ENCODE assay signal across 8 mouse cellular contexts in genomic region chr8:91872278-91873115, GRCm38 (mm10).
DNase-seq lines count a peak whose midpoint lies in the region; ATAC-seq and TF ChIP-seq lines count a peak whose summit lies in the region.

No protein-coding gene starts in this region.

- WGBS in midbrain, postnatal 0 days = 15% methylated on average over 29 of the region's 29 CpGs

- DNase-seq in heart, adult 18-20 months = peak; percentile 30 to 35
- DNase-seq in heart, adult 8-10 months (ENCODE audit: low spot score) = no peak
- peak; percentile 69 for DNase-seq in embryo, embryonic 11 days
- DNase-seq in heart, postnatal 14 days = peak; percentile 24 to 35
- peak; percentile 41 to 55 for DNase-seq in kidney, postnatal 4 days
- peak; percentile 24 for DNase-seq in midbrain, postnatal 0 days (ENCODE audit: low spot score)
- no peak for DNase-seq in ovary, postnatal 10 days (ENCODE audit: low spot score)
- DNase-seq in left cerebral cortex, adult 11 months (ENCODE audit: low spot score) = no peak

- H3K4me1 ChIP-seq in midbrain, postnatal 0 days (ENCODE audit: insufficient read depth, low read length) = no peaks in the 10 kb centered on the region; the same call in 1 of the 2 replicates

- 0 out of 2 replicates have a peak overlapping the region, but pooled peaks have one; percentile 3 for H3K4me3 ChIP-seq in midbrain, postnatal 0 days (ENCODE audit: low read depth, low read length)

- H3K36me3 ChIP-seq in midbrain, postnatal 0 days (ENCODE audit: insufficient read depth, low read length) = no peaks in the 10 kb centered on the region

- no peak overlapping the region for H3K27ac ChIP-seq in midbrain, postnatal 0 days (ENCODE audit: low read depth, low read length)

- no peaks in the 10 kb centered on the region for H3K9me3 ChIP-seq in midbrain, postnatal 0 days (ENCODE audit: low read length)

- 0 out of 2 replicates have a peak overlapping the region, but pooled peaks have one; percentile 10 for H3K9ac ChIP-seq in midbrain, postnatal 0 days (replicated peaks; ENCODE audit: low read length, poor library complexity, severe bottlenecking)

- intact Hi-C loops in heart, postnatal 14 days (cut with DNase I) = no loop called here

- no peak for ATAC-seq in midbrain, postnatal 0 days (ENCODE audit: low FRiP score)

- H3K27me3 ChIP-seq in midbrain, postnatal 0 days (ENCODE audit: insufficient read depth, low read length) = 0 out of 2 replicates have a peak, but pooled peaks cover 10% of the 10 kb centered on the region

- peak overlapping the region; percentile 38 for H3K4me2 ChIP-seq in midbrain, postnatal 0 days (ENCODE audit: low read depth, low read length, poor library complexity, severe bottlenecking)

- TF ChIP-seq CTCF in midbrain, postnatal 0 days (IDR thresholded peaks at IDR 0.05) = peak; percentile 23

Comparison
In these comparisons a context has a peak if more than half of its experiments do, and no peak if none do; other contexts are left out.
1. DNase-seq: peak in heart, adult 18-20 months (2 of 2), embryo, embryonic 11 days (single experiment), heart, postnatal 14 days (2 of 2), kidney, postnatal 4 days (2 of 2) and midbrain, postnatal 0 days (single experiment); none in heart, adult 8-10 months (single experiment), ovary, postnatal 10 days (single experiment) and left cerebral cortex, adult 11 months (single experiment).